Mouse (Mus musculus) T-cell, adult 2 months (primary cell): Measurements from ENCODE around the gene Defa37.
"Not testable (repeated sequence)": the region's sequence is repeated elsewhere in the genome, so short reads cannot be mapped to it uniquely, and the experiment has no call there.

Source experiments
- DNase-seq: peaks from one replicate; pipeline ENCODE4 v3.0.0; 2022; ENCODE audit warnings: low spot score

Gene Defa37

DNA sequence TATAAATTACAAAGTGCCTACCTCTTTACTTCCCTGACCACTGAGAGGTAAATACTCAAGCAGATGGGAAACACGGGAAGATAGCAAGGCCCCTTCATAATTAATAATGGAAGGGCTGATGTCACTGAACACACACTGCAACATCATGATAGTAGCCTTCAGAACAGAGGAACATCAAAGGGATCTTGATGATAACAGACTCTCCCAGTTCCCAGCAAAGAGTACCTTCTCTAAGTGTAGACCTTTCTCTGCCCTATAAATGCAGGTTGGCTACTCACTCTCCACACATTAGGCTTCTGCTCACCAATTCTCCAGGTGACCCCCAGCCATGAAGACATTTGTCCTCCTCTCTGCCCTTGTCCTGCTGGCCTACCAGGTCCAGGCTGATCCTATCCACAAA lies at the start of gene Defa37:
TSS of gene Defa37 (plus strand) at position 301 of the 400 bp plus-strand sequence.
- not testable (repeated sequence) for DNase-seq

GRCm38 (mm10) chr8:21528732-21529131 lies 36.5 kb upstream of the Defa37 start, which contains the start of gene Defa32:
Gene Defa32 (plus strand): TSS chr8:21529032.
- not testable (repeated sequence) for DNase-seq

DNA sequence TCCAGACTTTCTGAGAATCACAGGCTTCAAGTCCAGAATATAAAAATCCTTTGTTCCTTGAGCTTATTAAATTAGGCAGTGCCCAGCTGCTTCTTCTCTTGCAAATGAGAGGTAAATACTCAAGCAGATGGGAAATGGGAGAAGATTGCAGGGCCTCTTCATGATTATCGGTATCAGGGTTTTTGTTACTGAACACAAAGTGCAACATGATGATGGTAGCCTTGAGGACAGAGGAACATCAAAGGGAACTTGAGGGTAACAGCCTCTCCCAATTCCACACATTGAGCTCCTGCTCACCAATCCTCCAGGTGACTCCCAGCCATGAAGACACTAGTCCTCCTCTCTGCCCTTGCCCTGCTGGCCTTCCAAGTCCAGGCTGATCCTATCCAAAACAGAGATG lies 17.5 kb downstream of the Defa37 start, which contains the start of gene Defa28:
TSS of gene Defa28 (plus strand) at position 301 of the 400 bp plus-strand sequence.
- not testable (repeated sequence) for DNase-seq

GRCm38 (mm10) chr8:21594408-21594807 lies 29.2 kb downstream of the Defa37 start, which contains the start of gene Gm7861:
Gene Gm7861 (minus strand): TSS chr8:21594508.
- not testable (repeated sequence) for DNase-seq
